Mouse (Mus musculus): ENCODE results near the gene Lrig1.

GRCm38 (mm10) chr6:94740117-94740729 is 40.3 kb upstream of the Lrig1 start:
- TF ChIP-seq POLR2A (IDR thresholded peaks at IDR 0.05; ENCODE audit: insufficient read depth, low read depth, low read length), result no peak
- no peak for TF ChIP-seq CTCF (IDR thresholded peaks at IDR 0.05; ENCODE audit: insufficient read depth, low read depth, low read length)
